Mouse (Mus musculus) spleen, adult 2 months (tissue): Measurements from ENCODE around the gene Nfe2.

Source experiments
- CTCF ChIP-seq: fragments of 200-500 bp; IDR thresholded peaks from 2 replicates; pipeline ENCODE4 v1.5.1; 2011; ENCODE audit warnings: mild to moderate bottlenecking, inconsistent platforms; ENCODE audit not compliant: insufficient read depth, insufficient read length, insufficient replicate concordance; ENCODE audit errors: extremely low read depth
- POLR2A ChIP-seq: fragments of 200-500 bp; IDR thresholded peaks from 2 replicates; pipeline ENCODE4 v1.6.1; 2011; ENCODE audit warnings: low read depth, low read length, inconsistent platforms

DNA sequence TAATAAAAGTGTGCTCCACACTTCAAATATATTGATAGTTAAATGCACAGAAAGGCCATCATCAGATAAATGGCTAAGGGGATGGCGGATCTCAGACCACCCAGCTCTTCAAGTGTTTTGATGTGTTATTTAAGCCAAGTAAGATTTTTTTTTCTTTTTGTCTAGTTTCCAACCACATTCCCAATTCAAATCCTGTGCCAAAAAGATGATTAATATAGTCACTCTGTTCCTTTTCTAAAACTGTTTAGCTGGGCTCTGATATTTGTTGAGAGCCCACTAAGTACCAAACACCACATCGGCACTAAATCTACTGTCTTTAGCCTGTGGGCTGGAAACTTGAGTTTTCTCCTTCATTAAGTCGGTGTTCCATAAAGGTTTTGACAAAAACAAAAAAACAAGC, 31.2 kb downstream of the Nfe2 start:
- TF ChIP-seq CTCF (no peak), POLR2A (no peak)
